Mouse (Mus musculus): ENCODE measurements at regions not wholly inside any gene's neighbourhood (a gene's known extent, or its start where the extent isn't known, plus 50 kb on each side); places are given as distances from the start of the nearest gene placed in this dataset.
A peak's percentile ranks its signal among the peaks of the same experiment; 100 is the strongest.

DNA sequence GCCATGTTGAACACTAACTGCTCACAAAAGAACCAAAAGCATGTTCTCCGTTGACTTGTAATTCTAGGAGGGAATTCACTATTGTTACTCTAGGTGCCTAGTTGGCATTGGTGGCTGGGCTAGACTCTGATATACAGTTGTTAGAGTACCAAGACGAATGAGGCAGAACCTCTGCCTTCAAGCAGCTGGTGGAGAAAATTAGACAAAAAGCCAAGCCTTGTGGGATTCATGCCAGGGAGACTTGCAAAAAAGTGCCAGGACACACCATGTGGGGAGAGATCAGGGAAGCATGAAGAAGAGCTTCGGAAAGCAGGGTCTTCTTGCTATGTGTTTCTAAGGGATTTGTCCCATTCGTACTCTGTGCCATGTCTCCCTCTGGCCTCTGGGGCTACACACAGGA lies 97.2 kb upstream of the Ppp2r3a start:
- no peak for DNase-seq

GRCm38 (mm10) chr9:101342887-101343286 lies 91.3 kb upstream of the Ppp2r3a start:
- no peak for DNase-seq

DNA sequence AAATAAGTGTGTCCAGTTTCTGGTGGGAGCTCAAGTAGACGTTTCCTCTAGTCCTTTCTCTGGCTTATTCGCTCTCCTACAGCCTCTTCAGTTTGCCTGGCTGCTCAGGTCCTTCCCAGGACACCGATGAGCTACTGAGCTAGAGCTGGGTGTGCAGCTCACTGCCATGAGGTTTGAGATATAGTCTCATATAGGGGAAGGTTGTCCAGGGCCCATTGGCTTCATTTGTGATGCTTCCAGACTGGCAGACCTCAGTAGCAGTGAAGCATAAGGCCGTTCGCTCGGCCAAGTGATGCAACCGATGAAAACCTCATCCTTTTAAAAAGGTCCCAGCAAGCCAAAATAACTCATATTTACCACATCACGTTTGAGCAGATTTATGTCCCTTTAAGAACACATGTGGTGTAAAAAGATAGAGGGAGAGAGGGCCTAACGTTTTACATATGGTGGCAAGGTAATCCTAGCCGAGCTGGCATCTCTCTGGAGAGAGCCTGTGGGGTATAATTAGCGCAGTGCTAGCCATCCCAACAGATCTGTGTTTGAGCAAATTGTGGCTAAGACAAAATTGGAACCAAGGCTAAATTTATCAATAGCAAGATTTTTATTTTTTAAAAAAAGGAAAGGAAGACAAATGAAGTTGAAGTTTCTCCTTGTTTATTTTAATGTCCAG lies 89.3 kb upstream of the Ppp2r3a start:
- DNase-seq = no peak

DNA sequence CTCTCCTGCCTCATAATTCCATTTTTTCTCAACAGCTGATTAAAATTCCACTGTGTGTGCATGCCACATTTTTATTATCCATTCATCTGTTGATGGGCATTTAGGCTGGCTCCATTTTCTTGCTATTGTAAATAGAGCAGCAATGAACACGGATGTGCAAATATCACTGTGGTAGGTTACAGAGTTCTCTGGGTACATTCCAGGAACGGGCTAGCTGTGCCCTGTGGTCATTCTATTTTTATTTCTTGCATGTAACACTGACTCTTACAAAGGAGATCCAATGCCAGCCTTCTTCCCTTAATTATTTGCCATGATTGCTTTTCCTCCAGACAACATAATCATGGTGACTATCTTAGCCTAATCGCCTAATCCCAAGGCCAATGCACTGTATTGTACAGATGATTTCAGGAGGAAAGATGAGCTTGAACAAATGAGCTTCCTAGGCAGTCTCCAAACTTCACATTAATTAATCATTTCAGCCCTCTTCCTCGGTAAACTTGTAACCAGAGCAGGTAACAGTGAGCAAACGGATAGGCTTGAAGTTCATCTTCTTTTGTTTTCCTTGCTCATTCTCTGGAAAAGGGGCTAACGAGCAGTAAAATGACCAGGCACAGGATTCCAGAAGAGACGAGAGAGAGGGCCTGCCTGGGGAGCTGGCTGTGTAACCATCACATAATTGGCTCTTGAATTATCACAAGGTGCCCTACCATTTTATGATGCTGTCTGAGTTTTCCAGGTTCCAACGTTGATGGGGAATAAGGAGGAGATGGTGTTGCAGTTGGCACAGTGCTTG lies 77.6 kb upstream of the Ppp2r3a start:
- peak; percentile 34 for DNase-seq

DNA sequence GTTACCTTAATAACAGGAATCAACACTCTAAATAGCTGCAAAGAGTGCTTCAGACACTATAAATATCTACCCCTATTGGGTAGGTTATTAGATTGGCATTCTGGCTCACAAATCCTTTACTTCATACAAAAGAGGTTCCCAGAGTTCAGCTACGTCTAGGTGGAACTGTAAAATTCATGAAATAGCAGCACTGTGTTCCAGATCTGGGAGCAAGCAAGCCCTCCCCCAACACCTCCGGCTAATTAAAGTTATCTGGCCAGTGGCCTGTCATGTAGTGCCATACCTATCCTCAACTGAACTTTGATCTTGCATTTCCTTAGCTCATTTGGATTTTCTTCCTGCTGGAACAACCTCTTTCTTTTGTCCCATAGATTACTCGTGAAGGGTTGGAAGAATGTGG lies 75.4 kb upstream of the Ppp2r3a start:
- DNase-seq = no peak

DNA sequence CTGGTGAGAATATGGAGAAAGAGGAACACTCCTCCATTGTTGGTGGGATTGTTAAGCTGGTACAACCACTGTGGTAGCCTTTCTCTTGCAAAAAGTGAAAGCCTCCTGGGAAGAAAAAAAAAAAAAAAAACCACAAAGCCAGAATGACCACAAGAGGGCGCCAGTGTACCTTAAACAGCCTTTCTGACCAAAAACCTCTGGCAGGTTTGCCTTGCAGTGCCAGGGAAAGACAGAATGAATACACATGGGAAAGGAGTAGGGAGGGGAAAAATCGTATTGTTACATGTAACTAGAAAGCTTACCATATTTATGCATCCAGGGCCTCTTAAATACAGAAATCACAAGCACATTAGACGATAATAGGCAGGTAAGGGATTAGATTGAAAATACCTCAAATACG lies 62.4 kb upstream of the Ppp2r3a start:
- peak; percentile 68 for DNase-seq

DNA sequence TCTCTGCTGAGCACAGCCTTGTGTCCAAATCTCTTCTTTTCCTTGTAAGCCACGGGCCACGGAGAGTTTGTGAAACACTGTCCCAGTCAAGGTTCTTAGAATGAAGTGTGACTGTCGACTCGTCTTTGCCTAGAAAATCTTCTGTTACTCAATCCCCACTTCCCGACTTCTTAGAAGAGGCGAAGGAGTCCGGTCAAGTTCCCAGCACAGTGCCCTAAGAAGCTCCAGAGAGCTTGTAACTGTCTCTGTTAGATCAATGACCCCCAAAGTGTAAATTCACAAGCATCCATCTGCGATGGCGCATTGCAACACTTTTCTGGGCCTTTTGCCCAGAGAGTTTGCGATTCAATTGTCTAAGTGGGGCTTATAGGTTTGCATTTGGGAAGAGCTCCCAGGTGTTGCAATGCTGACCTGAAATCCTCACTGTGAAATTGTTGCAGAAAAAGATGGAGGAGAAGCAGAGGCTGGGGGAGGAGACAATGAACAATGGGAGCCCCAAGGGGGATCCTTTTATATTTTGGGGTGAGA lies 54.9 kb upstream of the Ppp2r3a start:
- no peak for DNase-seq

GRCm38 (mm10) chr9:101305730-101306129 lies 54.1 kb upstream of the Ppp2r3a start:
- DNase-seq = no peak

All from kidney, postnatal 14 days (tissue).